Mouse (Mus musculus) neural tube, embryonic 10.5 days (tissue): ENCODE data around the gene Spg7.
A peak's percentile ranks its signal among the peaks of the same experiment; 100 is the strongest.

ENCODE experiments used
- DNase-seq: peaks from one replicate; pipeline ENCODE4 v3.0.0-alpha.2; 2017; ENCODE audit warnings: low spot score; ENCODE audit errors: extremely low spot score

Spg7 gene

DNA sequence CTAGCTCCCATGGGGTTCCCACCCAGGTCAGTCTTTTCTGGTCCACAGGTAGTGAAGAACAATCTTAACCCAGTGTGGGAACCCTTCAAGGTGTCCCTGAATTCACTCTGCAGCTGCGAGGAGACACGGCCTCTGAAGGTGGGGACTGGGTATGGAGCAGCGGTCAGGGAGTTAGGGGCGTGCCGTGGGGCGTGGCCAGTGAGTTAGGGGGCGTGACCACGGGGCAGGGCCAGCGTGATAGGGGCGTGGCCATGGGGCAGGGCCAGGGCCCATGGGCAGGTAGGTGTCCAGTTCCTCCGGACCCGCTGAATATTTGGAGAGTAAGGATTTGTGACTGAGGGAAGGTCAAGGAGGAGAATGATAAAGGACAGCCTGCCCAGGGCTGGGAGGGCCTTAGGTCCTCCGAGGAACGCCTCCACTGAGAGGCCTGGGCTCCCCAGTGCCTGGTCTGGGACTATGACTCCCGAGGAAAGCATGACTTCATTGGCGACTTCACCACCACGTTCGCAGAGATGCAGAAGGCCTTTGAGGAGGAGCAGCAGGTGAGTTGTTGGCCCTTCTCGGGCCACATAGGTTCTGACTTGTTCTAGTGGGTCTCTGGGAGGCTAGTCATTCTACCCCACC lies 63.6 kb downstream of the Spg7 start:
- DNase-seq: peak; percentile 78

DNA sequence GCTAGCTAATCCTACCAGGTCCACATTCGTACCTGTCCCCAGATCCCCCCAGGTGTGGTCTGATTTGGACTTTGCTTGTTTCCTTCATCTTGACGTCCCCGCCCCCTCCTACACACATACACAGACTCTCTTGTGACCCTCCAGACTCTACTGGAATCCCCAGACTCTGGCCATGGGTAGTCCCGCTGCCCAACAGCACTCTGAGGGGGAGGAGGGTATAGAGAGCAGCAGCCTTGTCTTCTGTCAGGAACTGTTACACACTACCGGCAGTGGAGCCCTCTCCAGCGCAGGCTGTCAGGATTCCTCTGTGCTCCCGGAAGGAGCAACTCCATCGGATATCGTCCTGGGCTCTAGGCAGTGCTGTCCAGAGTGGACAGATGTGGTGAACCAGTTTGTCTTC lies 68.3 kb downstream of the Spg7 start:
- DNase-seq: no peak

DNA sequence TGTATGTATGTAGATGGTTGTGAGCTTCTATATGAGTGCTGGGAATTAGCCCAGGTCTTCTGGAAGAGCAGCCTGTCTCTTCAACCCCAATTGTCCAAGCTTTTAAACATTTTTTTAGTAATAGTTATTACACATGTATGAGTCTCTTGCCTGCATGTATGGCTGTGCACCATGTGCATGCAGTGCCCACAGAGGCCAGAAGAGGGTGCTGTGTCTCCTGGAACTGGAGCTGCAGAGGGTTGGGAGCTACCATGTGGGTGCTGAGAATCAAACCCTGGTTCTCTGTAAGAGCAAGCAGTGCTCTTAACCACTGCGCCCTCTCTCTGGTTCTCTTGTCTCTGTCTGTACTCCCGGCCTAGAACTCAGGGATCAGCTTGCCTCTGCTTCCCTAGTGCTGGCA lies 70.2 kb downstream of the Spg7 start:
- DNase-seq: no peak

DNA sequence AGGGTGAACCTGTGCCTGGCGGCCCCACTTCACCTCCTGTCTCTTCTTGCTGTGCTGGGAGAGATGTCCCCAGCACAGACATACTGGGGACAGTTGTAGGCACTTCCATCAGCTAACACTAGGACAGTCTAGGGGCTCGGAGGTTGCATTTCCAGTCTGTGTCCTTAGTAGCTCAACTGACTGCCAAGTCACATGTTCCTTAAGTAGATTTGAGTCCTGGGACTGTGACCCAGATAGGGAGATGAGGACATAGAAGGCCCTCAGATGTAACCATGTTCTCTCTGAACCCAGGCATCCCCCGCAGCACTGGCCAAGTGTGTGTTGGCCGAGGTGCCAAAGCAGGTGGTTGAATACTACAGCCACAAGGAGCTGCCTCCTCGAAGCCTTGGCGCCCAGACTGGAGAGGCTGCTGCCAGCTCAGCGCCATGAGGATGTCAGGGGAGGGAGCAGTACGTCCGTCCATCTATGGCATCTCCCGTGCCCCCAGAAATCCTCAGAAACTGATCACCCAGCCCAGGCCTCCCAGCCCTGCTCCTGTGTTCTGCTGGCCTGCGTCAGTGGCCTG lies 71.5 kb downstream of the Spg7 start:
- no peak for DNase-seq

DNA sequence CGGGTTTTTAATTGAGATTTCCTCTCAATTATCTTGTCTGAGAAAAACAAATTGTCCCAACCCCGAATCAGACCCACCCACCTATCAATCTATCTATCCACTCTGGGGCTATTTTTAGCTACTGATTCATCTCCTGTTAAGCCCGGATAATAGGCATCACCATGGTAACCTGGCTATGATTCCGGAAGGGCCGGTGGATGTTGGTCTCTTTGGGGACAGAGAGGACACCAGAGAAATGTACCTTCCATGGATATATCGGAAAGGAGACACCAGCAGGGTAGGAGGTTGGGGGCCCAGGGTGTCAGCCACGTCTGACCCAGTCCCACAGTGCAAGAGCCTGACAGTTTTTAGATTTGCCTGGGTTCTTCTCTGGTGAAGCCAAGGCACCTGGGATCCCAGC lies 72.7 kb downstream of the Spg7 start:
- DNase-seq: no peak

DNA sequence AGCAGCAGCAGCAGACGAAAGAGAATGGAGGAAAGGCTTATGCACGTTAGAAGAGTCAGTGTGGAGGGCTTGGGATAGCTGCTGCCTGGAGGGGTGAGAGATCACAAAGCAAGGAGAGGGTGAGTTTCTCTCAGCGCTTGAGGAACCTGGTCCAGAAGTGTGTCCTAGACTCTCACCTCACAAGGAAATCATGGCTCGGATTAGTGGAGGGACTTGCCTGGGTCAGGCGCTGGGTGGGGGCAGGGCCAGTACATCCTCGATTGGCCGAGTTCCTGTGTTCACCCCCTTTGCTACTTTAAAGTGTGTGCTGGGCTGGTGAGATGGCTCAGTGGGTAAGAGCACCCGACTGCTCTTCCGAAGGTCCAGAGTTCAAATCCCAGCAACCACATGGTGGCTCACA lies 73.1 kb downstream of the Spg7 start:
- no peak for DNase-seq

DNA sequence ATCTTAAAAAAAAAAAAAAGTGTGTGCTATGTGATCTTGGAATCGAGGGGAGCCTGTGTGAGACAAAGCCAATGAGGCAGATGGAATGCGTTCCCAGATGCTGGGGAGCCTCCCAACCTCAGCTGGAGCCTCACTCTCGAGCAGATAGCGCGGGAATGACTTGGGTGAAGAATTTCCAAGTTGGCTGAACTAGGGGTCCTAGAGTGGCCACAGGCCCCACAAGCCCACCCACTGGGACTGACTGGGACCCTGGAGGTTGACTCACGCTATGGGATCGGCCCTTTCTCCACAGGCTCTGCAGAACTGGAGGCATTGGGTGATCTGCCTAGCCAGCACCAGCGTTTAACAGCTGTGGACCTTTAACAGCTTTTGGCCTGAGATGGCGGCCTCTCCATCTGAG lies 73.5 kb downstream of the Spg7 start:
- no peak for DNase-seq

DNA sequence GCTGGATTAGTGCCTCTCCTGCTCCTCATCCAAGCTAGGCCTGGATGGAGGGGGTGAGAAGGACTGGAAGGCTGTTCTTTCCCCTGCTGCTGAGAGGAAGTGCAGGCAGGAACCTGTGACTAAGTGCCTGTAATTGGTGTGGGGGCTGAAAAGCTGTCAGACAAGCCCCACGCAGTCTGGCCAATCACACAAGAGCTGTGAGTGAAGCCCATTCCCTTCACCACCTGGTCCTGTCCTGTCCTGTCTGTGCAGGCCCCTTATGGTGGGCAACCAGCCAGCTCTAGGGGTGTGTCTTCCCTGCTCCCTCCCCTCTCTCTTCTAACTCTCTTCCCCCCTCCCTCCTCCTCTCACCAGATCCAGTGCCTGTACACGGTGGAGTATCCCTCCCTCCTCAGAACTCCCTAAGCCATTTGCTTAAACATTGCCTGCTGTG lies 74.9 kb downstream of the Spg7 start:
- no peak for DNase-seq

DNA sequence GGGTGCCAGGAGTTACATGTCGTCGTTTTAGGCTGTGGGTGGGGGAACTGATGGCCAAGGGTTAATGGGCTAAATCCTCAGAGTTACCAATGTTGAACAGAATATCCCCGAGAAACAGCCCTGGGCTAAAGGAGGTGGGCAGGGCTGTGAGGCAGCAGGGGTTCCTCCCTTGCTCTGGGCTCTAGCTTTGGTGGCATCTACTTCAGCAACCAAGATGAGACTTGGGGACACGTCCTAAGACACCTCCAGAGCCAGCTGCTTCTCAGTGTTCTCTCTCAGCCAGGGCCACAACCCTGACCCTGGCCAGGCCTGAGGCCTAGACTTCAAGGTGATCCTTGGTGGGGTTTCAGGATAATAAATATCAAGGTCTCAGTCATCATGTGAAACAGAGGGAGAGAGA lies 76.0 kb downstream of the Spg7 start:
- DNase-seq: no peak

DNA sequence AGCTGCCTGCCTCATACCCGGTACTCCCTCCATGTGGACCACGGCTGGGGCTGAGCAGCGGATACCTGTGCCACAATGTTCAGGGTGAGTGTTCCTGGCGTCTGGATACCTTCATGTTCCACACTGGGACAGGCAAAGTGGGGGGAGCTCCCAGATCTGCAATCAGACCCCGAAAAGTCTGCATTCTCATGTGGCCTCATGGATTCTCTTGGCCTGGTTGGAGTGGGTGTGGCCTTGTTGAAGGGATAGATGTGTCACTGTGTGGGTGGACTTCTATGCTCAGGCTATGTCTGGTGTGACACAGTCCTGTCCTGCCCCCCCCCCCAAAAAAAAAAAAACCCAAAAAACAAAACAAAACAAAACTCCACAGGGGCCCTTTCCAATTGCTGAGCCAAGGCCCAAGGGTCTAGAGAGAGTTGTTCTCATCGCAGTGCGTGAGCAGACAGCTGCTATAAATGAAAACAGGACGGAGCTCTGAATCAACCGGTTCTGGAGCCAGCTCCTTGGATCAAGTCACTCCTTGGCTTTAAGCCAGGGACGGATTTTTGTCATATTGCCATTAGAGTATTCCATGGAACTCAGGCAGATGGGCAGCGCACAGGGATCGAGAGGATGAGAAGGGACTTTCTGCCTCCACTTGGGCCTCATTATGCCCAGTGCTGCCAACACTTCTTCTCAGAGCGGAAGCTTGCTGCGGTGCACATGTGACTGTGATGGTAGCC lies 79.2 kb downstream of the Spg7 start:
- DNase-seq: no peak

DNA sequence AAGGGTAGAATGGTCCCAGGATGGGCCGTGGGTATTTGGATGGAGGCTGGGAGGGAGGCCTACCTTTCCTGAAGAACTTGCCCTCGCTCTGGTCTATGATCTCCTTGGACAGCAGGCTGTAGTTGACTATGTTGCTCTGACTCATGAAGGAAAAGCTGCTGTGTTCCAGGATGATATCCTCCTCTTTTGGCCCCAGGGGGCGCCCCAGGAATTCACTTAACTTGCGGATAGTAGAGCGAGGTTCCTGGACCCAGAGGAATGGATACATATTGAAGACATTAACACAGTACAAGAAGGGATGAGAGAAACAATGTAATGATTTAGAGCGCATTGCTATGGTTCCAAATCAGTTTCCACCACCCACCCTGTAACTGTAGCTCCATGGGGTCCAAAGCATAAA lies 82.5 kb downstream of the Spg7 start:
- DNase-seq: no peak

DNA sequence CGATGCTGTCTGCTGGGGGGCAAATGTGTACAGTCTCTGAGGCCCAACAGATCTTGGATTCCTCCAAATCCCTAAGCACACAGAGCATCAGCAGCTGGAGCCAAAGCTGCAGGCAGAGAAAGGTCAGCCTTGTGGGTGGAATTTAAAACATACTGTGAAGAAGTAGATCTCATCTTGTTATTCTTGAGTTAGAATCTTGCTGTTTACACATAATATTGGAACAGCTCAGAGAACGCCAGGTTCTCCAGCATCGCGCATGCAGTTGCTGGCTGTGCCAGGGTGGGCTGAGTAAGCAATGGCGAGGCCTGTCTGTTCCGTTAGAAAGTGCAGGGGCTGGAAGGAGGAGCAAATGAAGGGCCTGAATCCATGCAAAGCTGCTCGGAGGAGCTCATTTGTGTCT lies 83.6 kb downstream of the Spg7 start:
- DNase-seq: no peak
